Mouse (Mus musculus) embryo, embryonic 10.5 days (tissue): Measurements from ENCODE around the gene Tmem150a.

ENCODE experiments used
- DNase-seq: peaks from one replicate; pipeline ENCODE4 v3.0.0-alpha.2; 2015; ENCODE audit warnings: low spot score

The Tmem150a gene

GRCm38 (mm10) chr6:72355066-72355911, at the start of gene Tmem150a:
TSS of gene Tmem150a (plus strand) at chr6:72355447.
- peak; percentile 85 for DNase-seq

GRCm38 (mm10) chr6:72312198-72312597, 43.0 kb upstream of the Tmem150a start:
- no peak for DNase-seq

GRCm38 (mm10) chr6:72313124-72313867, 42.0 kb upstream of the Tmem150a start:
- DNase-seq = no peak

GRCm38 (mm10) chr6:72315384-72315783, 39.9 kb upstream of the Tmem150a start:
- DNase-seq = no peak

- DNase-seq = no peak
Observed at GRCm38 (mm10) chr6:72316044-72316443, 39.2 kb upstream of the Tmem150a start.

GRCm38 (mm10) chr6:72318440-72318839, 36.8 kb upstream of the Tmem150a start:
- DNase-seq = no peak

- peak; percentile 56 for DNase-seq
Observed at GRCm38 (mm10) chr6:72319019-72319418, 36.2 kb upstream of the Tmem150a start.

- no peak for DNase-seq
Observed at GRCm38 (mm10) chr6:72322936-72323335, 32.3 kb upstream of the Tmem150a start.

GRCm38 (mm10) chr6:72323786-72324508, 31.3 kb upstream of the Tmem150a start:
- no peak for DNase-seq

GRCm38 (mm10) chr6:72326274-72326673, 29.0 kb upstream of the Tmem150a start:
- no peak for DNase-seq

- no peak for DNase-seq
Observed at GRCm38 (mm10) chr6:72329019-72329418, 26.2 kb upstream of the Tmem150a start.

GRCm38 (mm10) chr6:72330133-72330532, 25.1 kb upstream of the Tmem150a start:
- no peak for DNase-seq

- no peak for DNase-seq
Observed at GRCm38 (mm10) chr6:72333111-72333510, 22.1 kb upstream of the Tmem150a start.

- DNase-seq = no peak
Observed at GRCm38 (mm10) chr6:72340481-72340880, 14.8 kb upstream of the Tmem150a start.

- no peak for DNase-seq
Observed at GRCm38 (mm10) chr6:72344396-72345073, 10.7 kb upstream of the Tmem150a start.

GRCm38 (mm10) chr6:72345074-72345567, 10.1 kb upstream of the Tmem150a start, which contains the start of gene Usp39:
TSS of gene Usp39 (minus strand) at chr6:72345184.
- peak; percentile 97 for DNase-seq

- no peak for DNase-seq
Observed at GRCm38 (mm10) chr6:72345633-72346032, 9.6 kb upstream of the Tmem150a start.

- no peak for DNase-seq
Observed at GRCm38 (mm10) chr6:72346261-72346660, 9.0 kb upstream of the Tmem150a start.

GRCm38 (mm10) chr6:72347166-72347941, 7.9 kb upstream of the Tmem150a start, which contains the start of gene 0610030E20Rik:
TSS of gene 0610030E20Rik (plus strand) at chr6:72347317.
- peak; percentile 86 for DNase-seq

- DNase-seq = no peak
Observed at GRCm38 (mm10) chr6:72348411-72348810, 6.8 kb upstream of the Tmem150a start.

GRCm38 (mm10) chr6:72350214-72350613, 5.0 kb upstream of the Tmem150a start:
- DNase-seq = no peak
